Mouse (Mus musculus) midbrain, postnatal 0 days (tissue): Measurements from ENCODE around the gene Clec2d. TPM values are rescaled to one million over a fixed set of nuclear protein-coding genes. Genes with fewer than 3 reads are reported as not detected.

Experiments
- ATAC-seq: fragments of 200-750 bp; cut with Nextera tagmentation; 2 replicates; pipeline ENCODE4 v1.8.0; 2017; ENCODE audit warnings: moderate number of reproducible peaks, mild to moderate bottlenecking, moderate TSS enrichment, moderate library complexity; ENCODE audit not compliant: low FRiP score
- DNase-seq: peaks from one replicate; pipeline ENCODE4 v3.0.0-alpha.2; 2015; ENCODE audit warnings: low spot score
- H3K27ac ChIP-seq: fragments of 300-500 bp; sonication (generic); 2 replicates; pipeline ENCODE4 v1.5.1; 2014; ENCODE audit warnings: low read depth, mild to moderate bottlenecking, low read length, mixed read lengths
- H3K27me3 ChIP-seq: fragments of 300-500 bp; sonication (generic); 2 replicates; pipeline ENCODE4 v1.6.1; 2014; ENCODE audit warnings: low read length, control low read depth, mixed read lengths; ENCODE audit not compliant: insufficient read depth
- H3K36me3 ChIP-seq: fragments of 300-500 bp; sonication (generic); 2 replicates; pipeline ENCODE4 v1.6.1; 2014; ENCODE audit warnings: low read length, control low read depth, mixed read lengths; ENCODE audit not compliant: insufficient read depth
- H3K4me1 ChIP-seq: fragments of 300-500 bp; sonication (generic); 2 replicates; pipeline ENCODE4 v1.6.1; 2014; ENCODE audit warnings: mild to moderate bottlenecking, control low read depth, antibody characterized with exemption, low read length, mixed read lengths; ENCODE audit not compliant: insufficient read depth
- H3K4me2 ChIP-seq: fragments of 300-500 bp; sonication (generic); 2 replicates; pipeline ENCODE4 v1.6.1; 2014; ENCODE audit warnings: low read depth, mild to moderate bottlenecking, low read length, mixed read lengths; ENCODE audit not compliant: poor library complexity, severe bottlenecking
- H3K4me3 ChIP-seq: fragments of 300-500 bp; sonication (generic); 2 replicates; pipeline ENCODE4 v1.5.1; 2014; ENCODE audit warnings: low read depth, mild to moderate bottlenecking, low read length, moderate library complexity
- H3K9ac ChIP-seq: fragments of 300-500 bp; sonication (generic); replicated peaks from 2 replicates; pipeline ENCODE4 v1.6.1; 2014; ENCODE audit warnings: mild to moderate bottlenecking, low read length, moderate library complexity, mixed read lengths; ENCODE audit not compliant: poor library complexity, severe bottlenecking
- H3K9me3 ChIP-seq: fragments of 300-500 bp; sonication (generic); 2 replicates; pipeline ENCODE4 v1.6.1; 2016; ENCODE audit warnings: low read length, control low read depth
- CTCF ChIP-seq: IDR thresholded peaks from 2 replicates; pipeline ENCODE4 v1.5.1; 2016; ENCODE audit warnings: antibody characterized with exemption, mild to moderate bottlenecking
- WGBS: fragments of 180-500 bp; shearing (Covaris S2); extraction: QIAGEN DNeasy Blood & Tissue Kit; methylation state at CpG from one replicate; pipeline ENCODE4 v1.1.7; 2014; 5-methylcytosine and 5-hydroxymethylcytosine counted together
- polyA plus RNA-seq: library from polyadenylated mRNA; unstranded; fragments of >200 nt; fragmentation: Nextera tagmentation; extraction: Ambion mirVana; gene quantifications from 2 replicates; pipeline ENCODE4 v1.2.1, GENCODE M21; 2015
- total RNA-seq: library from RNA; depleted of rRNA; stranded (reverse); fragments of >200 nt; gene quantifications from 2 replicates; pipeline ENCODE4 v1.2.3, GENCODE M21; 2014

Clec2d gene
- total and polyA plus RNA-seq, 2 experiments from 2014 or later = 12.9 TPM; not detected in 1

- no peaks in the 10 kb centered on the region for H3K9me3 ChIP-seq
- no peaks in the 10 kb centered on the region for H3K36me3 ChIP-seq
- WGBS = 78% methylated on average over 1 of the region's 1 CpGs
- no peak overlapping the region for H3K4me3 ChIP-seq
- H3K4me1 ChIP-seq = no peaks in the 10 kb centered on the region
- no peak overlapping the region for H3K9ac ChIP-seq
- no peak overlapping the region for H3K4me2 ChIP-seq
- no peaks in the 10 kb centered on the region for H3K27me3 ChIP-seq
- H3K27ac ChIP-seq = no peak overlapping the region
- DNase-seq = no peak
- no peak for TF ChIP-seq CTCF
- ATAC-seq = no peak
Observed at GRCm38 (mm10) chr6:129202306-129202705, 21.9 kb downstream of the Clec2d start.

- Histone ChIP-seq H3K4me1 (no peaks in the 10 kb centered on the region), H3K27ac (no peak overlapping the region), H3K4me2 (no peak overlapping the region), H3K9me3 (no peaks in the 10 kb centered on the region), H3K36me3 (no peaks in the 10 kb centered on the region), H3K9ac (no peak overlapping the region), H3K27me3 (no peaks in the 10 kb centered on the region), H3K4me3 (no peak overlapping the region)
- TF ChIP-seq CTCF = no peak
- 71% methylated on average over 1 of the region's 1 CpGs for WGBS
- DNase-seq (no peak), ATAC-seq (no peak)
Observed at GRCm38 (mm10) chr6:129204342-129204741, 23.9 kb downstream of the Clec2d start.

- ATAC-seq = no peak
- DNase-seq = no peak
- Histone ChIP-seq H3K27ac (no peak overlapping the region), H3K9ac (no peak overlapping the region), H3K27me3 (no peaks in the 10 kb centered on the region), H3K36me3 (no peaks in the 10 kb centered on the region), H3K4me3 (no peak overlapping the region), H3K4me1 (no peaks in the 10 kb centered on the region), H3K4me2 (no peak overlapping the region), H3K9me3 (no peaks in the 10 kb centered on the region)
- 85% methylated on average over 3 of the region's 3 CpGs for WGBS
- no peak for TF ChIP-seq CTCF
Observed at GRCm38 (mm10) chr6:129204838-129205237, 24.4 kb downstream of the Clec2d start.

- no peak for TF ChIP-seq CTCF
- H3K4me2 ChIP-seq = no peak overlapping the region
- WGBS = 93% methylated on average over 5 of the region's 5 CpGs
- no peaks in the 10 kb centered on the region for H3K27me3 ChIP-seq
- no peak for DNase-seq
- ATAC-seq = no peak
- H3K36me3 ChIP-seq = no peaks in the 10 kb centered on the region
- no peak overlapping the region for H3K4me3 ChIP-seq
- H3K4me1 ChIP-seq = no peaks in the 10 kb centered on the region
- no peak overlapping the region for H3K9ac ChIP-seq
- no peaks in the 10 kb centered on the region for H3K9me3 ChIP-seq
- H3K27ac ChIP-seq = no peak overlapping the region
Observed at GRCm38 (mm10) chr6:129208891-129209519, 28.6 kb downstream of the Clec2d start.

GRCm38 (mm10) chr6:129209785-129210446 lies 29.5 kb downstream of the Clec2d start:
- no peak for DNase-seq
- no peak overlapping the region for H3K4me3 ChIP-seq
- no peak overlapping the region for H3K9ac ChIP-seq
- H3K4me1 ChIP-seq = no peaks in the 10 kb centered on the region
- H3K27ac ChIP-seq = no peak overlapping the region
- no peak for TF ChIP-seq CTCF
- 67% methylated on average over 1 of the region's 1 CpGs for WGBS
- no peaks in the 10 kb centered on the region for H3K36me3 ChIP-seq
- H3K4me2 ChIP-seq = no peak overlapping the region
- ATAC-seq = no peak
- H3K9me3 ChIP-seq = no peaks in the 10 kb centered on the region
- no peaks in the 10 kb centered on the region for H3K27me3 ChIP-seq

GRCm38 (mm10) chr6:129210447-129210790 lies 30.0 kb downstream of the Clec2d start:
- no peak for TF ChIP-seq CTCF
- Histone ChIP-seq H3K9me3 (no peaks in the 10 kb centered on the region), H3K9ac (no peak overlapping the region), H3K4me1 (no peaks in the 10 kb centered on the region), H3K27ac (no peak overlapping the region), H3K4me3 (no peak overlapping the region), H3K36me3 (no peaks in the 10 kb centered on the region), H3K27me3 (no peaks in the 10 kb centered on the region), H3K4me2 (no peak overlapping the region)
- 79% methylated on average over 4 of the region's 4 CpGs for WGBS
- no peak for ATAC-seq
- DNase-seq = no peak
